Mouse (Mus musculus) bone marrow macrophage, adult 2 months (primary cell): Measurements from ENCODE around the gene Gpsm3.

ENCODE experiments used
- CTCF ChIP-seq: IDR thresholded peaks from 2 replicates; pipeline ENCODE4 v1.5.1; 2012; ENCODE audit warnings: low read depth, mild to moderate bottlenecking, low read length, moderate library complexity
- POLR2A ChIP-seq: IDR thresholded peaks from 2 replicates; pipeline ENCODE4 v1.6.1; 2012; ENCODE audit warnings: mild to moderate bottlenecking, low read depth, low read length, borderline replicate concordance

- no peak for TF ChIP-seq CTCF
- TF ChIP-seq POLR2A = no peak
These were observed 40.4 kb downstream of the Gpsm3 start for GRCm38 (mm10) chr17:34629796-34630603.
